Mouse (Mus musculus): ENCODE measurements around the gene Pla2g2c. TPM values are rescaled to one million over a fixed set of nuclear protein-coding genes. Genes with fewer than 3 reads are reported as not detected.

Pla2g2c gene
- polyA plus RNA-seq, 3 experiments from 2014 or later: not detected

GRCm38 (mm10) chr4:138709944-138710343 lies 14.6 kb upstream of the Pla2g2c start:
- ATAC-seq: no peak

- no peak for ATAC-seq
Measured at GRCm38 (mm10) chr4:138710633-138711032, 14.0 kb upstream of the Pla2g2c start.

GRCm38 (mm10) chr4:138711051-138711820 lies 13.4 kb upstream of the Pla2g2c start:
- ATAC-seq: no peak

DNA sequence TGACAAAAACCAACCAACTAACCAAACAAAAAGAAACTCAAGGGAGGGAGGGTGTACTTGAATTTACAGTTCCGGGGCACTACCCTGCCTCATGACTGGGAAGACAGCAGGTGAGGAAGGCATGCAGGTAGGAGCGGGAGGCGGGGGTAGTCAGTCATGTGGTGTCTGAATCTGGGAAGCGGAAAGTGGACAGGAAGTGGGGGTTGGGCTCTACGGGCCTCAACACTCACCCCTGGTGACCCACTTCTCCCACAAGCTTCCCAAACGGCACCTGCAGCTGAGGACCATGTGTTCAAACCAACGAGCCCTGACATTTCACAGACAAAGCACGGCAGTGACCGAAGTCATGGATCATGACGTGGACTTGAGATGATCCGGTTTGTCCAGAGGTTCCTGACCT lies 12.5 kb upstream of the Pla2g2c start:
- ATAC-seq: no peak

DNA sequence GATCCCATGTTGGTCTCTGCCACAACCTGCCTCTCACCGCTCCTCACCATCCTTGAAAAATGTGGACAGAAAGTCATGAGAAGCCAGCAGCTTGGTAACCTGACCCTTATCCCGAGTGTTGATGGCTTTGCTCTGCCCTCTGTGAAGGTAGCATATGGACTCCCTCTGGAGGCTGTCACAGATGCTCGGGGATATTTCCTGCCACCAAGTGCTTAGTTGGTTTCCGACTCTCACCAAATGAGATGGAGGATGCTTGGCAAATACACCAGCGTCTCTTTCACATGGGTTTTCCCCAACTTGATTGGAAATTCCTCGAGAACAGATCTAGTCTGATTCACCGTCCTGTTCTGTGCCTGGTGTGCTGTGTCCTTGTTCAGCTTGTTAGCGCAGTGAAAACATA lies 12.0 kb upstream of the Pla2g2c start:
- no peak for ATAC-seq

DNA sequence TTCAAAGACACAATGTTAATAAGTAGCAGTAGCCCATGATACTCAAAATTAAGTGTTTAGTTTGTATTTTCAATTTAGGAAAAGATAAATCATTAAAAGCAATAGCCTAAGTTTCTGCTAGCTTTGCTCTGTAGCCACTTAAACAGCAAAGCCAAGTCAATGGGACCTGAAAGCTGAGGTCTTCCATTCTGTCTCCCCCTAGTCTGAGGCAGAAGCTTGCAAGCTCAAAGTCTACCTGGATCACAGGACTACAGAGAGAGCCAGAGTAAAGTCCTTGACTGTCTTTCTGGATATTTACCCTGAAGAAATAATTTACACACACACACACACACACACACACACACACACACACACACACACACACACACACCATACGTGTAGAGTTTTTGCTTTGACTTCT lies 10.4 kb upstream of the Pla2g2c start:
- ATAC-seq: no peak

DNA sequence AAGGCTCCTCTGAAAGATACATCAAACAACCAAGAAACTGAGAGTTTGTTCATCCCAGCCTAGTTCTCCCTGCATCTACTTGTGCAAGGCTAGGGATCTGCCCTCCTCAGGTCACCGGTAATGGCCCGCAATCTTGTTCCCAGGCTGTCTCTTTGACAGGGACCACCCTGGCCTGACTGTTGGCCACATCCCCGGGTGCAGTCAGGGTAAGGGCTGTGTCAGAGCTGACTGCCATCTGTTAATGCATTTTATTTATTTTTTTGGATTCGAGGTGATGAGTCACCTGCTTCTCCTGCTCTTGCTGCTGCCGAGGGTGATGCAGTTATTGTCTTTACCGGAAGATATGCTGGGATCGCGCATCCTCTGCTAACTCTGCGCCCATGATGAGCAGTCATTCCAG lies 7.9 kb upstream of the Pla2g2c start:
- ATAC-seq: no peak

DNA sequence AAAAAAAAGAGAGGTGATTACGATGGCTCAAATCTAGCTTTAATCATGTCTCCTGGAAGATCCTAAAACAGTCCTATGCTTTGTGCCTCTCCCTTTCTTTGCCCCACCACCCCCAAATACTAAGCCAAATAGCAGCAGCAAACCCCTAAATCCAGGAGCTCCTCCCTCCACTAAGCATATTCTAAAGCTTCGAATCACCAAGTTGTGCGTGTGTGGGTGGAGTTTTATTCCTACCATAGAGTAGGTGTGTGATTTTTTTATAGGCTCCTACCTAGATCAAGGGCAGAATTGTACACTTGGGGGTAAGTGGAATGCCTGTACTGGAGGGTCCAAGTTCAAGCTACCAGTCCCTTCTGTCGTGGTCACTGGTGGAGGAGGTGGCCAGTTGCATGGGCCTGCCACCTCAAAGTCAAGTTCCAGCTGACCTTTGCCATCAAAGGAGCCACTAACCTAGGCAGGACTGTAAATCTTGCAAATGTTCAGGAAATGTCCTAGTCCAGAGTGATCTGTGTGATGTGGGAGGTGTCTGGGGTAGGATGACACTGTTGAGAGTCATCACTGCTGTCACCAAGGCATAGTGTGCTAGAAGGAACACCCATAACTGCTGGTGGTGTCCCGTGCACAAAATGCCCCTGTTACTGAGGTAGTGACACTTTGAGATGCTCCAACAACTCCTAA lies 5.9 kb upstream of the Pla2g2c start:
- ATAC-seq: no peak

DNA sequence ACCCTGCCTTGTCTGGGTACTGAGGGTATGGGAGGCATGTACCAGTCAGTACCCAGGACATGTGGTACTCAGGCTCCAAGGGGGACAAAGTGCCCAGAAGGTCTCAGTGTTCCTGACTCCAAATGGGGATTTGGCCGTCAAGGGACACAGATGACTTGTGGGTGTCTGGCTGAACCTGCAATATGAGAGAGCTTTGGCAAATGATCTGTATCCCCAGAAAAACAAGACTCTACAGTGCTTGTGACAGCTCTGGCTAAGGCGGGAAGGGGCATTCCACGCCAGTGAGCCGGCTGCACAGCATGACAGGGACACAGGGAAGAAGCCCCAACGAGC lies 5.4 kb upstream of the Pla2g2c start:
- ATAC-seq: no peak

- no peak for ATAC-seq
Measured at GRCm38 (mm10) chr4:138723493-138724281, 905 bp upstream of the Pla2g2c start.

GRCm38 (mm10) chr4:138725127-138725461 lies 502 bp downstream of the Pla2g2c start:
- ATAC-seq: no peak

- ATAC-seq: no peak
Measured at GRCm38 (mm10) chr4:138725751-138726150, 1.2 kb downstream of the Pla2g2c start.

DNA sequence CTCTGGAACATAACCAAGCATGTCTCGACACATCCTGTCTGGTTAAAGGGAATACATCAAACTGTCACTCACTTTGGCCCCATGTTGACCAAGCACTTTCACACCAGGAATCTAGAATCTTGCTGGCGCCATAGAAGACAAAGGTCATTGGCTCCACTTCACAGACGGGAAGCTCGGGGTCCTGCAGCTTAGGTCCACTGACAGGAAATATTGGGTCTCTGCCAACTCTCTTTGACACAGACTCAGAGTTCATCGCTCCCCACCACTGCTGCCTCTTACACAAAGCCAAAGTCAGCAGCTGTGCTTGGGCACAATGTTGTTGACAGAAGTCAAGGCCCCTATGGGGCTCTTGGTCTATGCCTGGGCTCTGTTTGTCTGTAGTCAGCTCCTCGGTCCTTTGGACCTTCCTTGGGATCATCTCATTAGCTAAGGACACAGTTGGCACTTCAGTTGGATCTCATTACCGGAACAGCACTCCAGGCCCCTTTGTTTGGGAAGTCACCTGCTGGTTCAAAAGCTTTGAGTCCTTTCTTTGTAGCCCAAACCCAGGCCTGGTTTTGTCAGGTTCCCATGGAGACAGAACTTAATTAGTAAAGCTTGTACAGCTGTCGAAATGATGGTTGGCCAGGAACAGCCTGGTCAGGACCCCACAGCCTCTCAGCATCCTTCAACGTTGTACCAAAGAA lies 4.6 kb downstream of the Pla2g2c start:
- no peak for ATAC-seq

GRCm38 (mm10) chr4:138734105-138734504 lies 9.5 kb downstream of the Pla2g2c start:
- no peak for ATAC-seq

DNA sequence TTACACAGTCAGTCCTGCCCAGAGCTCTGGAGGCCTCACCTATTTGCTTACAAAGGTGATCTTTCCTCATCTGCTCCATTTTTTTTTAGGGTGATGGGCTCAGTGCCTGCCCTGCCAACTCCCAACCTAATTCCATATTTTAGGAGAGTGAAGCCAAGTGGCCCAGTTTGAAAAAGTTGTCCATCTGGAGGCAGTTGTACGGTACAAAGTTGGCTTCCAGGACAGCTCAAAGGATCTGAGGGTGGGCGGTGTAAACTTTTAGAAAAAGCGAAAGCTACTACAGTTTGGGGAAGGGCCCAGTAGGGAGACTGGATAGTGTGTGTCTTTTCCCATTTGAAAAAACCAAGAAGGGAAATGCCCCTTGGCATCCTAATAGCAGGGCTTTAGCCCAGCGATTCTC lies 10.3 kb downstream of the Pla2g2c start:
- ATAC-seq: no peak

DNA sequence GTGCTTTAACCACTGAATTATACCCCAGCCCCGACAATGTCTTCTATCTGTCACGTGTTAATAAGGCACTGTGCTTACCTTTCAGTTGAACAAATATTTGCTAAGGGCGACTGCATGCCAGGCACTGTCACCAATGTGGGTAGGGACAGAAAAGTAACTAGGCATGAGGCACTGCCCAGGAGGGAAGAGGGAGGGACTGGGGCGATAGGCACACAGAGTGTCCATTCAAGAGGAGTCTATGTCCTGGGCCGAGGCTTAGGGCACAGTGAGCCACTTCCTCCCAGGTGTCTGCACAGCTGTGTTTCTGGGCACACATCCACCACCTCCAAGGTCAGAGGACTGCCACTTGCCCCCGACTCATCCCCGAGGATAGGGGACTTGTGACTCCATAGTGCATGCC lies 12.4 kb downstream of the Pla2g2c start, which contains the start of gene Ubxn10:
Gene Ubxn10, minus strand, starts transcription at position 137 of the 400 bp plus-strand sequence.
- no peak for ATAC-seq

- ATAC-seq: no peak
Measured at GRCm38 (mm10) chr4:138739136-138739851, 14.7 kb downstream of the Pla2g2c start.

- no peak for ATAC-seq
Measured at GRCm38 (mm10) chr4:138745884-138746283, 21.3 kb downstream of the Pla2g2c start.

GRCm38 (mm10) chr4:138746866-138747265 lies 22.3 kb downstream of the Pla2g2c start:
- ATAC-seq: no peak

GRCm38 (mm10) chr4:138747851-138748250 lies 23.3 kb downstream of the Pla2g2c start:
- ATAC-seq: no peak

GRCm38 (mm10) chr4:138748369-138749072 lies 23.9 kb downstream of the Pla2g2c start:
- ATAC-seq: no peak

- no peak for ATAC-seq
Measured at GRCm38 (mm10) chr4:138752603-138753002, 28.0 kb downstream of the Pla2g2c start.

Measured in inflammation-experienced regulatory T-cells, adult 6 months (primary cell).